Comparison of ENCODE assay signal across 17 mouse cellular contexts in the genomic region with DNA sequence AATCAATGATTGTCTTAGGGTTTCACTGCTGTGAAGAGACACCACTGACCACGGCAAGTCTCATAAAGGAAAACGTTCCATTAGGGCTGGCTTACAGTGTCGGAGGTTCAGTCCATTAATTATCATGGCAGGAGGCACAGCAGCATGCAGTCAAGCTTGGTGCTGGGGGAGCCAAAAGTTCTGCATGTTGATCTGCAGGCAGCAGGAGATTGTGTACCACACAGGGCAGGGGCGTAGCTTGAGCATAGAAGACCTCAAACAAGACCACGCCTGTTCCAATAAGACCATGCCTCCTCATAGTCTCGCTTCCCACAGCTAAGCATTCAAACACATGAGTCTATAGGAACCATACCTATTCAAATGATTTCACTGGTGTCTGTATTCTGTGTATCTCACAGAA.
"Had no signal": no experiment of that assay in that cellular context is flagged by ENCODE, and none has a peak within 500 bp of the region (broad histone marks: within the 10 kb centered on the region; RNA-seq: fewer than 3 reads in every experiment).

No protein-coding gene starts in this region.

- H3K9ac ChIP-seq: liver, postnatal 0 days; lung, embryonic 15.5 days; midbrain, embryonic 13.5 days; midbrain, embryonic 15.5 days; neural tube, embryonic 12.5 days; stomach, embryonic 15.5 days had no signal

- H3K36me3 ChIP-seq: midbrain, embryonic 13.5 days; midbrain, embryonic 15.5 days; neural tube, embryonic 12.5 days had no signal

- DNase-seq: liver, postnatal 0 days; lung, adult 2 months; lung, postnatal 14 days; lung, postnatal 36 days; right cerebral cortex, postnatal 14 days; thymus, adult 2 months; thymus, postnatal 25 days; thymus, postnatal 4 days had no signal

- H3K4me1 ChIP-seq: midbrain, embryonic 15.5 days; neural tube, embryonic 12.5 days had no signal

- H3K9me3 ChIP-seq: lung, embryonic 15.5 days; midbrain, embryonic 15.5 days; neural tube, embryonic 12.5 days; stomach, embryonic 15.5 days had no signal

- H3K4me2 ChIP-seq: lung, embryonic 15.5 days; midbrain, embryonic 11.5 days; midbrain, embryonic 13.5 days; midbrain, embryonic 15.5 days; neural tube, embryonic 12.5 days; stomach, embryonic 15.5 days had no signal

- H3K4me3 ChIP-seq: lung, embryonic 15.5 days; midbrain, embryonic 13.5 days; midbrain, embryonic 15.5 days; neural tube, embryonic 12.5 days; stomach, embryonic 15.5 days had no signal

- ATAC-seq: liver, postnatal 0 days; lung, postnatal 0 days; midbrain, embryonic 13.5 days; midbrain, embryonic 15.5 days had no signal

- H3K27me3 ChIP-seq: lung, embryonic 15.5 days; midbrain, embryonic 15.5 days; neural tube, embryonic 12.5 days; stomach, embryonic 15.5 days had no signal

- H3K27ac ChIP-seq: lung, embryonic 15.5 days; macrophage; midbrain, embryonic 13.5 days; midbrain, embryonic 15.5 days; neural tube, embryonic 12.5 days; stomach, embryonic 15.5 days; stomach, postnatal 0 days had no signal
